Mouse (Mus musculus) cerebellum, postnatal 25 days (tissue): ENCODE measurements around the gene Fancc.

Source experiments
- DNase-seq, 2 experiments: peaks; one replicate each; pipeline ENCODE4 v3.0.0; 2021; ENCODE audit warnings: mixed read lengths in 2 of 2

Fancc gene

DNA sequence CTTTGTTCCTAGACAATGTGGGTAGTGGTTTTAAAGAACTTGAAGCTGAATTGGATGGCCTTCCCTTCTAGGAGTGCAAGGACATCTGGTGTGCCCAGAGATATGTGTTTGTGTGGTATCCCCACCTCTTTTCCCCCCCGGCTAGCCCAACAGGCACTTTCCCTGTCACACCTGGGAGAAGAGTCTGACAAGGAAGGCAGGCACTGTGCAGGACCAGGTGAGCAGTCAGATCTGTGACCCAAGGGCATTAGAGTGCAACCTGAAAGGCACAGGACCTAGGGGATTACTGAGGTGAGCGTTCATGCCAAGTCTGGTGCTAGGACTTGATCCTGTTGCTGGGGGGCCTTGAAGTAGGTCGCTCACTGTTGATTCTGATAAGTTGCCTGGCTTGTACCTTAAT is 255.4 kb downstream of the Fancc start:
- no peak for DNase-seq

DNA sequence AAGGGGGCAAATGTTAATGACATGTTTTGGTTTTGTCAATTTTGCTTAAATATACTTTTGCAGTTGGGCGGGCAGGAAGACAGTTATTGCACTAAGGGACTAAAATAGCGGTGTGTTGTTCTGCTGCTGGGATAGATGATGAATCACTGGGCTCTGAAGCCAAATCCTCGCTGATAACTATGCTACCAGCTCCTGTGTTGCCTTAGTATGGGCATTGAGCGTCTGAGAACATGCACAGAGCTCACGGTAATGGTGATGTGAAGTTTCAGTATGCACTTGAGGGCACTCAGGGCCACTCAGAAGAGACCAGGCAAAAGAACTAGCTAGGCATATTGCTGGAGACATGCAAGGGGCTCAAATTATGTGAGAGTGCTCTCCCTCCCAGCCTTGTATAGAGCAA is 256.2 kb downstream of the Fancc start:
- peak in 1 of 2 experiments; percentile 46 for DNase-seq

DNA sequence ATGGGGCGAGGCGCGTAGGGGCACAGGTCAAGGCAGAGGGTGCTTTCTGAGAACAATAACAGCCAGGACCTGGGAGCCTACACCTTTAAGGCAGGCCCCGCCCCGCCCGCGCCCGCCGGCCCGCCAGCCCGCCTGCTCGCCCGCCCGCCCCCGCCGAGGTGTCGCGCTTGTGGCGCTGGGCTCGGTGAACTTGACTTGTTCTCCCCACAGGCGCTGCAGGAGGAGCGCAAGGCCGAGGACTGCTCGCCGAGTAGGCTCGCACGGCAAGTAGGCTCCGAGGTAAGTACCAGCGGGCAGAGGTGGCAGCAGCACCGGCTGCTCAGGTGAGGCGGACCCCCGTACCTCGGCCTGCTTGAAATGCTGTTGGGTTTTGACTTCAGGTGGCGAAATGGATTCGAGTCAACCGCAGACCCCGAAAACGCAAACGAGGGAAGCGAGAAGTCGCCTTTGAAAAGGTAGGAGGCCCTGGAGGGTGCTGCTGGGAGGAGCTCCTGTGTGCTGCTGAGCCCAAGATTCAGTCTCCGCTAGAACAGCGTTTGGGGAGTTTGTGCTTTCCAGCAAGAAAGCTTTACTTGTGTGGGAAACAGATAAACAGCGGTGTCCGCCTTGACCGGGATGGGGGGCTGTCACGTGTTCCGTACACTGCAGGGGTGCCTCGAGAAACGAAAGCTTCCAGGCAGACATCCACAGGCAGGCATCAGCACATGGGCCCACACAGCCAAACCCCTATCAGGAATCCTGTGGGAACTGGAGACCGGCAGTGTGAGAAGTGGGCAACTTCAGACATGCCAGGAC is 257.0 kb downstream of the Fancc start:
- peak; percentile 88 to 94 for DNase-seq

DNA sequence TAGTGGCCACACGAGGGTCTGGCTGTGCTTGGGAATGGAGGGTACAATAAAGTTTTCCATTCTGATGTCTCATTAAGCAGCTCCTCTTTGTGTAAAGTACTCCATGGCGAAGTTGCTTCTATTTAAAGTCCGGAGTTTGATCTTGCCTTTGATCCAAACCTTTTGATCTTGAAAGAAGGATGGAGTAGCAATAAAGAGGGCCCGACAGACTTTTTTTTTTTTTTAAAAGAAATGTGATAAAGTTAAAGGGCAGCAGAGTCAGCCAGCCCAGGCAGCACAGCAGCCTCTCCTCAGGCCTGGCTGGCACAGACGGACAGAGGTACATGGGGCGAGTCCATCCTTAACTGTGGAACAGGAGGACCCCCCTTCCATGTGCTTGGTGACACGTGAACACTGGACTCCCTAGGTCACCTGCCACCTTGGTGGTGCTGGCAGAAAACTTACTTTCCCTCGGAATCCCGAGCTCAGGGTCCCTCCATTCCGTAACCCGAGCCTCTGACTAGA is 257.7 kb downstream of the Fancc start:
- DNase-seq = peak in 1 of 2 experiments; percentile 45

DNA sequence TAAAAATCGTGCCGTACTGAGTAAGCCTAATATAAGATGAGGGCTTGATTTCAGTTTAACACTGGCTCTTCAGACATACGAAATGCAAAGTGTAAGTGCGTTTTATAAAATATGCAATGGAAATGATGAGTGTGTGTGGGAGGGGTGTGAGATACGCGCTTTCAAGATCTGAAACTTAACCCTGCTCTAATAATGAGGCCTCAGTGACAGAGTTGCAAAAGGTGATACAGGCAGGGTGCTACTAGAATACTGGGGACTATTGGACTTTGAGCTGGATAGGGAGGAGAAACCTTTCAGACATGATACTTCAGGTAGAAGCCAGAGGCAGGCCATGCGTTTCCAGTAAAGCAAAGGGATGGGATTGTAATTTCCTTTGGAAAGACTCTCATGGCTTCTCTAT is 259.0 kb downstream of the Fancc start:
- no peak for DNase-seq

DNA sequence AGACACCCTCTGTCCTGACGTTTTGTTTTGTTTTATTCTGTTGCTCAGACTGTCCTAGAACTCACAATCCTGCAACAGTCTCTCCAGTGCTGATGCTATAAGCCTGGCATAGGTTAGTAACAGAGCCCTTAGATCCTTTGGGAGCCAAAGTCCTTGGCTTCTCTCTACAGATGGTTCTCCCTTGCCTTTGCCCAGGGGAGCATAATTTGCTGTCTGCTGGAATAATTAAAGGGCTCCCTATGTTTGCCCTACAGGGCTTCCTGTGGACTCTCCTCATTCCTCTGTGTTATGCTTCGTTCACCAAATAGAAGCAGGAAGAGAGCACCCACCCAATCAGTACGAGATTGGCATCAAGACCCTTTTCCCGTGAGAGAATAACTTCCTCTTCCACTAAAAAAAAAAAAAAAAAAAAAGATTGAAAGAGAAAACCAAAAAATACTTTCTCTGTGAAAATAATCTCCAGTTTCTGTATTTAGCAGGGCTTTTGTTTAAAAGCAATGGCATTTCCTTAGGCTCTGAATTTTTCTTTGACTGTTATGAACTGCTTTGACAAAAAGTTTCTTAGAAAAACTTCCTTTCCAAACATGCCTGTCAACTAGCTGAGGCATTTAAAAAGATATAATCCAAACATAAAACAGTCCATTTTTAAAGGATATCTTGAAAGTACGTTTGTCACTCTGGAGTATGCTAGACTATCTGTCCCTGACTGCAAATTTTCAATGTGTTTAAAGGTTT is 260.8 kb downstream of the Fancc start:
- no peak for DNase-seq

DNA sequence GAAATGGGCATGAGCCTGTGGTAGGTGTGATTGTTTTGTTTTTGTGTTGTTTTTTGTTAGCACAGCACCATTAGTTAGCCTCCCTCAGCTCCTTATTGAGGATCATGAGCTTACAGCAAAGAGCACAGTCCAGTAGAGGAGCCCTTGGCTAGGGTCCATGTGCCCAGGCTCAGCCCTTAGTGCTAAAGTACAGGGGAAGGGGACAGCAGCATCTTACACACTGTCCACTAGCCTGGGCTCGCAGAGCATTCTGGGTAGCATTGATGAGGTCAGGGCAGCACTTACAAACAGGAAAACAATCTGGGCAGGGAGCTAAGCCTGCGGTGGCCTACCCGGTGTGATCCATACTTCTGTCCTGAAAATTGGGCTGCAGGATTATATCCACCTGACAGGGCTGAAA is 261.5 kb downstream of the Fancc start:
- DNase-seq = no peak
